Mouse (Mus musculus) olfactory bulb, adult 2 months (tissue): ENCODE measurements around the gene Fstl4.

ENCODE experiments used
- CTCF ChIP-seq: fragments of 200-500 bp; IDR thresholded peaks from 2 replicates; pipeline ENCODE4 v1.5.1; 2012; ENCODE audit warnings: low read depth, mild to moderate bottlenecking, low read length, moderate library complexity; ENCODE audit not compliant: insufficient read depth
- POLR2A ChIP-seq: fragments of 200-500 bp; IDR thresholded peaks from 2 replicates; pipeline ENCODE4 v1.6.1; 2012; ENCODE audit warnings: mild to moderate bottlenecking, low read depth, low read length, moderate library complexity; ENCODE audit not compliant: insufficient read depth

DNA sequence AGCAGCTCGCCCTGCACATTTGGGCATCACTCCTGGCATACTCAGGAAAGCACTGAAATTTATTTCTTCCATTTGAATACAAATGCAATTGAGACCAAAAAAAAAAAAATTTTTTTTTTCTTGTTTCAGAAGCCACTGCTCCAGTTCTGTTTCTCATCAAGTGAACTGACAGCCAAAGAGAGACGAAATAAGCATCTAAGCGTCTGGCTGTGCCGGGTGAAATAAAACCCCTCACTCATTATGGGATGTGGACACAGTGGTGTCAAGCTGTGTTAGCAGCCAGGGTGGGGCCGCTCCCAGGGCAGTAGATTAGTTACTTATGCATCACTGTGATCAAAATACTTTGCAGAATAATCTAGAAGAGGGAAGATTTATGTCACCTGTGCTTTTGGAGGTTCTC is 327.2 kb downstream of the Fstl4 start:
- TF ChIP-seq CTCF = no peak
- TF ChIP-seq POLR2A = no peak
